Mouse (Mus musculus) lung, embryonic 14.5 days (tissue): ENCODE measurements around the gene Nrip2. TPM values are rescaled to one million over a fixed set of nuclear protein-coding genes. Genes with fewer than 3 reads are reported as not detected.

Experiments used
- ATAC-seq: fragments of 200-750 bp; cut with Nextera tagmentation; 2 replicates; pipeline ENCODE4 v1.8.0; 2017; ENCODE audit warnings: mild to moderate bottlenecking, moderate TSS enrichment, moderate library complexity; ENCODE audit not compliant: insufficient read depth
- DNase-seq: peaks from one replicate; pipeline ENCODE4 v3.0.0-alpha.2; 2015
- H3K27ac ChIP-seq: fragments of 300-500 bp; sonication (generic); 2 replicates; pipeline ENCODE4 v1.5.1; 2014; ENCODE audit warnings: low read depth, mild to moderate bottlenecking, moderate library complexity
- H3K27me3 ChIP-seq: fragments of 300-500 bp; sonication (generic); 2 replicates; pipeline ENCODE4 v1.6.1; 2014; ENCODE audit warnings: low read length, control low read depth; ENCODE audit not compliant: insufficient read depth
- H3K36me3 ChIP-seq: fragments of 300-500 bp; sonication (generic); 2 replicates; pipeline ENCODE4 v1.6.1; 2014; ENCODE audit warnings: control low read depth; ENCODE audit not compliant: insufficient read depth
- H3K4me1 ChIP-seq: fragments of 300-500 bp; sonication (generic); 2 replicates; pipeline ENCODE4 v1.6.1; 2014; ENCODE audit warnings: antibody characterized with exemption, control low read depth; ENCODE audit not compliant: insufficient read depth
- H3K4me2 ChIP-seq: fragments of 300-500 bp; sonication (generic); 2 replicates; pipeline ENCODE4 v1.6.1; 2014; ENCODE audit warnings: mild to moderate bottlenecking
- H3K4me3 ChIP-seq: fragments of 300-500 bp; sonication (generic); 2 replicates; pipeline ENCODE4 v1.5.1; 2014; ENCODE audit warnings: low read depth, low read length
- H3K9ac ChIP-seq: fragments of 300-500 bp; sonication (generic); 2 replicates; pipeline ENCODE4 v1.6.1; 2014
- H3K9me3 ChIP-seq: fragments of 300-500 bp; sonication (generic); 2 replicates; pipeline ENCODE4 v1.6.1; 2016; ENCODE audit warnings: low read depth, low read length, control low read depth
- CTCF ChIP-seq: IDR thresholded peaks from 2 replicates; pipeline ENCODE4 v1.5.1; 2016; ENCODE audit warnings: antibody characterized with exemption, low read depth
- WGBS: fragments of 180-500 bp; shearing (Covaris S2); extraction: QIAGEN DNeasy Blood & Tissue Kit; methylation state at CpG from one replicate; pipeline ENCODE4 v1.1.7; 2014; 5-methylcytosine and 5-hydroxymethylcytosine counted together
- polyA plus RNA-seq: library from polyadenylated mRNA; unstranded; fragments of >200 nt; fragmentation: Nextera tagmentation; extraction: Ambion mirVana; gene quantifications from 2 replicates; pipeline ENCODE4 v1.2.1, GENCODE M21; 2014

Gene Nrip2
- polyA plus RNA-seq, 1 experiment from 2014 or later = 4.3 TPM

GRCm38 (mm10) chr6:128427571-128427970 is 28.5 kb downstream of the Nrip2 start:
- Histone ChIP-seq H3K27me3 (no peaks in the 10 kb centered on the region), H3K4me2 (no peak overlapping the region), H3K4me3 (no peak overlapping the region), H3K4me1 (0 out of 2 replicates have a peak, but pooled peaks cover 5% of the 10 kb centered on the region), H3K36me3 (peaks cover 42% of the 10 kb centered on the region), H3K9ac (no peak overlapping the region), H3K9me3 (no peaks in the 10 kb centered on the region), H3K27ac (no peak overlapping the region)
- ATAC-seq (no peak), DNase-seq (no peak)
- no peak for TF ChIP-seq CTCF
- 80% methylated on average over 5 of the region's 5 CpGs for WGBS

DNA sequence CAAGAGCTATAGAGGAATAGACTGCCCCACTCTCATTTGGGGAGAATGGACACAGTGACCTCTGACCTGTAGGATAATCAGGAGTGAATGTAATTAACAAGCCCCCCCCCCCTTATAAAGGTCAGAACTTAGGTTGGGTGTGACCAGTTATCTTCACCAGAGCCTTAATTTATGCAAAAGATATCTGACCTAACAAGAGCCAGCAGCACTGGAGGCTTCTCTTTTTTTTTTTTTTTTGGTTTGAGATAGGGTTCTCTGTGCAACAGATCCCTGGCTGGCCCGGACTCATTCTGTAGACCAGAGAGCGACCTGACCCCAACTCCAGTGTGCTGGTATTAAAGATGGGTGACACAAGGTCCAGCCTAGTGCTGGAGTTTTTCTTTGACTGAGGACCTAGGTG is 30.2 kb downstream of the Nrip2 start:
- WGBS = 91% methylated on average over 2 of the region's 2 CpGs
- no peak overlapping the region for H3K27ac ChIP-seq
- H3K4me2 ChIP-seq = no peak overlapping the region
- H3K4me3 ChIP-seq = no peak overlapping the region
- H3K36me3 ChIP-seq = peaks cover 59% of the 10 kb centered on the region
- no peaks in the 10 kb centered on the region for H3K27me3 ChIP-seq
- no peak overlapping the region for H3K9ac ChIP-seq
- DNase-seq (no peak), ATAC-seq (no peak)
- no peak for TF ChIP-seq CTCF
- no peaks in the 10 kb centered on the region for H3K9me3 ChIP-seq
- no peaks in the 10 kb centered on the region for H3K4me1 ChIP-seq

DNA sequence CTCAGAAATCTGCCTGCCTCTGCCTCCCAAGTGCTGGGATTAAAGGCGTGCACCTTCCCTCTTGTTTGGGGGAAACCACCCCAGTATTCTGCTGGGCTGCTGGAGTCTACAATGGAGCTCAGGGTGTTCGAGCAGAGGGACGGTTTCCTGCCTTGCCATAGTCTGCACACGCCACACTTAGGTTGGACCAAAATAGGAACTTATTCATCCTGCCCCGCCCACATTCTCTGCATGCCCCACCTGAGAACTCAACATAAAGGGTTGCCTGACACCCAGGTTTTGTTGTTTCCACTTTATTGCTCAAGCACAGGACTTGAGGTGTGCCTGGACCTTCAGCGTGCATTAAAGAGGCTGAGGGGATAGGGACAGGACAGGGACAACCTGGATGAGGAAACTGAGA is 30.7 kb downstream of the Nrip2 start:
- Histone ChIP-seq H3K27me3 (no peaks in the 10 kb centered on the region), H3K4me1 (no peaks in the 10 kb centered on the region), H3K9ac (no peak overlapping the region), H3K36me3 (peaks cover 64% of the 10 kb centered on the region), H3K27ac (no peak overlapping the region), H3K4me3 (no peak overlapping the region), H3K4me2 (no peak overlapping the region), H3K9me3 (no peaks in the 10 kb centered on the region)
- DNase-seq (no peak), ATAC-seq (no peak)
- WGBS = 84% methylated on average over 6 of the region's 6 CpGs
- no peak for TF ChIP-seq CTCF

DNA sequence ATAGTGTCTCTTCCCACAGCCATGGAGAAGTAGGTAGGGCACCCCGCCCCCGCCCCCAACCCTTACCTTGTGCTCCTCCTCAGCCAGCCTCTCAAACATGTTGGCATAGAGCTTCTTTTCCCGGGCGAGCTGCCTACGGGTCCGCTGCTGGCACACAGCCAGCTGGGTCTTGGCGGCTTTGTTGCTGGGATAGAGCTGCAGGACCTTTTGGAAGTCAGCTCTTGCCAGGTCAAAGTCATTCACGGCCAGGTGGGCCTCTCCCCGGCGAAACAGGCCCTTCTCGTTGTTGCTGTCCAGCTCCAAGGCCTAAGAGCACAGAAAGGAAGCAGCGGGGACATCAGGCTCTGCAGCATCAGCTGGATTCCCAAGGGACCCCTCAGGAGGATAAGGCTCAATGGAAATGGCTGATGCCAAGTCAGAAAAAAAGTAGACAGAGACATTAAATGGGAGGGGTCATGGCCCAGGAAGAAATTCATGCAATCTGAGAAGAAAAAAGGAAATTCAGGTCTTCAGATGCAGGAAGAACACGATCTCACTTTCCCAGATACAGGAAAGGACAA is 33.3 kb downstream of the Nrip2 start:
- Histone ChIP-seq H3K4me1 (no peaks in the 10 kb centered on the region), H3K27ac (no peak overlapping the region), H3K9me3 (no peaks in the 10 kb centered on the region), H3K4me2 (no peak overlapping the region), H3K4me3 (no peak overlapping the region), H3K36me3 (peaks cover 82% of the 10 kb centered on the region), H3K27me3 (no peaks in the 10 kb centered on the region), H3K9ac (no peak overlapping the region)
- ATAC-seq = no peak
- no peak for TF ChIP-seq CTCF
- 79% methylated on average over 13 of the region's 13 CpGs for WGBS
- no peak for DNase-seq

DNA sequence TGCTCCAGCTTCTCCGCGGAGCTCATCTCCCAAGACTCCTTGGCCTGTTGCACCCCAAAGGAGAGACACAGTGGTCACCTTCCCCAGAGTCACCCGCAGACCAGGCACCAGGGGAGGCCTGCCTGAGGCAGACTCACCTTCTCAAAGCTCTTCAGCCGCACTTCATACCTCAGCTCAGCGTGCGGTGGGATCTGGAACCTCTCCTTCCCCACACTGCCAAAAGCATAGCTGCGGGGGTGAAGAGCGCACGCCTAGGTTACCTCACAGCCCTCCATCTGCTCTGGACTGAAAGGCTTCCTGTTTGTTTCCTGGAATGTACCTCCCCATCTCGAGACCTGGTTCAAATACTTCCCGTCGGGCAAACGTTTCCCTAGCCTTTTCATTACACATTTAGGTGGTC is 34.5 kb downstream of the Nrip2 start:
- no peaks in the 10 kb centered on the region for H3K4me1 ChIP-seq
- no peak overlapping the region for H3K27ac ChIP-seq
- H3K4me3 ChIP-seq = no peak overlapping the region
- ATAC-seq (no peak), DNase-seq (no peak)
- TF ChIP-seq CTCF = no peak
- H3K4me2 ChIP-seq = no peak overlapping the region
- no peaks in the 10 kb centered on the region for H3K9me3 ChIP-seq
- no peak overlapping the region for H3K9ac ChIP-seq
- peaks cover 76% of the 10 kb centered on the region for H3K36me3 ChIP-seq
- H3K27me3 ChIP-seq = no peaks in the 10 kb centered on the region
- WGBS = 89% methylated on average over 13 of the region's 13 CpGs

GRCm38 (mm10) chr6:128435474-128435873 is 36.4 kb downstream of the Nrip2 start:
- H3K9ac ChIP-seq = no peak overlapping the region
- 59% methylated on average over 5 of the region's 5 CpGs for WGBS
- DNase-seq = peak; percentile 79

DNA sequence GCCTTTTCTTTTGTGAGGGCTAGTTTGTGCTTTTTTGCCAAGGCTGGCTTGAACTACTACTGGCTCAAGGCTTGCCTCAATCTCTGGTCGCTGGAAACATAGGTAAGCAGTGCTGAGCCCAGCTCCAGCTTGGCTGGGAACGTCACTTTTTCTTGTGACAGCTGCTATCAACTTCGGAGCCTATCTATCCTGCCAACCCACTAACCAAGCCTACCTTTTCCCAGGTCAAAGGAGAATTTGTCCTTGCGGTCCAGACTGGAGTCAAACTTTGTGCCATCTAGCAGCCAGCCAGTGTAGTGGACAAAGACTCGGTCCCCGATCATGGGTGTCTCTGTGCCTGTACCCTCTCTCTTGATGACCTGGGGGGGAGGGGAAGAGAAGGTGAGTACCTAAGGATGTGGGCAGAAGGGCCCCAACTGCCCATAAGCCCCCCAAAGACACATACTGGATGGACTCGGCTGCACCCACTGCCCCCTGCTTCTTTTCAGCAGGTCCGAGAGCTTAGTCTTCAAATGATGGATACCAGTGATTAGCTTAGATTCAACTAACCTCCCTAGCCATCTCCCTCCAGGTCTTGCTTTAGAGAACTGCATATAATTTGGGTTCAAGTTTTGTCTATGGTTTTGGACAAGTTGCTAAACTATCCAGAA is 37.4 kb downstream of the Nrip2 start:
- no peak overlapping the region for H3K27ac ChIP-seq
- no peaks in the 10 kb centered on the region; the same call in 1 of the 2 replicates for H3K4me1 ChIP-seq
- H3K9ac ChIP-seq = peak overlapping the region; percentile 94
- peak overlapping the region; percentile 66 for H3K4me2 ChIP-seq
- WGBS = 84% methylated on average over 8 of the region's 8 CpGs
- no peak for ATAC-seq
- DNase-seq = no peak
- H3K4me3 ChIP-seq = peak overlapping the region; percentile 98
- H3K27me3 ChIP-seq = no peaks in the 10 kb centered on the region
- no peaks in the 10 kb centered on the region for H3K9me3 ChIP-seq
- no peak for TF ChIP-seq CTCF
- H3K36me3 ChIP-seq = peaks cover 52% of the 10 kb centered on the region

More at GRCm38 (mm10) chr6:128435474-128435873, 36.4 kb downstream of the Nrip2 start:
- TF ChIP-seq CTCF = no peak
- no peak overlapping the region for H3K4me3 ChIP-seq
- no peaks in the 10 kb centered on the region for H3K9me3 ChIP-seq
- H3K4me1 ChIP-seq = no peaks in the 10 kb centered on the region; the same call in 1 of the 2 replicates
- H3K4me2 ChIP-seq = no peak overlapping the region
- peaks cover 60% of the 10 kb centered on the region for H3K36me3 ChIP-seq
- no peak for ATAC-seq
- no peak overlapping the region for H3K27ac ChIP-seq
- no peaks in the 10 kb centered on the region for H3K27me3 ChIP-seq
